Mouse (Mus musculus): ENCODE data around the gene Tollip. TPM values are rescaled to one million over a fixed set of nuclear protein-coding genes. Genes with fewer than 3 reads are reported as not detected.

The Tollip gene
- polyA plus RNA-seq, 1 experiment from 2014 or later: 18.7 TPM

DNA sequence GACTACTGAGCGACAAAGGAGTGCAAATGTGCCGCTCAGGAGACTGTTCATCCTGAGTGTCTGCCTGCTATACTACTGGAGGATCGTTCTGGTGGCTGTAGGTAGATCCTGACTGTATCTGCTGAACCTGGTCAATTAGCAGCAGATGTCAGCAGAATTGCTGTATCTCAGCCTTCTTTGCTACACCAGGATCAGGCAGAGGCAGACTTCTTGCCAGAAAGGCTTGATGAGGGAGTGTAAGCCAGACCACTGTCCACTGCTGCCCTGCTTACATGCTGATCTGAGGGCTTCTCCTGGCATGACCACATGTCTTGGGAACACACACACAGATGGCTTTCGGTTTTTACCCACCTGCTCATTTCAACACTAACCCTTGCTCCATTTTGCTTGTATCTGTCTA, 33.5 kb upstream of the Tollip start:
- DNase-seq: no peak
- no peak for ATAC-seq
- Histone ChIP-seq H3K9me3 (ENCODE audit: low read length) (no peaks in the 10 kb centered on the region), H3K4me2 (ENCODE audit: low read depth, low read length) (no peak overlapping the region), H3K4me1 (ENCODE audit: insufficient read depth) (peaks cover 10% of the 10 kb centered on the region), H3K27me3 (ENCODE audit: insufficient read depth, low read length) (peaks cover 54% of the 10 kb centered on the region), H3K9ac (replicated peaks) (no peak overlapping the region), H3K36me3 (replicated peaks; ENCODE audit: insufficient read depth, low read length) (no peaks in the 10 kb centered on the region), H3K27ac (ENCODE audit: low read depth) (no peak overlapping the region), H3K4me3 (ENCODE audit: low read depth, low read length) (no peak overlapping the region)
- WGBS (ENCODE audit: insufficient replicate concordance): 85% methylated on average over 4 of the region's 4 CpGs
- TF ChIP-seq EP300 (IDR thresholded peaks at IDR 0.05; ENCODE audit: low read depth) (no peak), CTCF (IDR thresholded peaks at IDR 0.05; ENCODE audit: low read depth) (no peak)

DNA sequence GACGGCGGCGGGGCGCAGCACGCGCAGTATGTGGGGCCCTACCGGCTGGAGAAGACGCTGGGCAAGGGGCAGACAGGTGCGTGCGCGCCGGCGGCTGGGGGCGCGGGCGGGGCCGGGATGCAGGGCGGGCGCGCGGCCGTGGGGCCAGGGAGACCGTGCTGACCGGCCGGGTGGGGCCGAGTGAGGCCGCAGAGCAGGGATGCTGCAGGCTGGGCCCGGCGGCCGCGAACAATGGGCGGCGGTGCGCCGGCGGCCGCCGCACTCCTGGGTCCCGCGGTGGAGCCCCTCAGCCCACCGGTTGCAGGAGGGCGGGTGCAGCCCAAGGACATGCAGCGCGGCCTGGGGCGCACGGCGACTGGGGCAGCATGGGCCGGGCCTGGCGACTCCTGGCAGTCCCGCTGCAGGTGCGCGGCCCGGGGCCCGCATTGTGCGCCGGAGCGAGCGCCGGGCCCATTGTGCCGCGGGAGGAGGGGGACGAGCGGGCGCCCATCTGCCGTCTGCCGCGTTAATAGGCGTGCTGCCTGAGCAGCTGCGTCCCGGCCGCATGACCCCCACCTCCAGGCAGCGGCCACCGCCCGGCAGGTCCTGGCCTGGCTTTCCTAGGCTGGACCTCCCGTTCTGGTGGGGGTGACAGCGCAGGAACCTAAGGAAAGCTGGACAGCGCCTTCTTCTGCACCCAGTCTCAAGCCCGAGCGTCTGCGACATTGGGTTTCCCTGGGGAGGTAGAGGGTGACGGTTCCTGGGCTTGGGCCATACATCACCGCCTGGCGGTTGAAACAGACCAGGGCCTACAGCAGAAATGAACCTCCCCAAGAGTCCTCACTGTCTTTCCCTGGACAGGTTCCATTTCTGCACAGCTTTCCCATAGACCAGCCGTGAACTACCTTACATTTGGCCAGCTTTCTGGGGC, 32.1 kb upstream of the Tollip start:
- peaks cover 57% of the 10 kb centered on the region for H3K27me3 ChIP-seq (ENCODE audit: insufficient read depth, low read length)
- WGBS (ENCODE audit: insufficient replicate concordance): 3% methylated on average over 39 of the region's 84 CpGs
- peak overlapping the region; percentile 69 for H3K4me2 ChIP-seq (ENCODE audit: low read depth, low read length)
- H3K9me3 ChIP-seq (ENCODE audit: low read length): no peaks in the 10 kb centered on the region
- H3K4me3 ChIP-seq (ENCODE audit: low read depth, low read length): peak overlapping the region; percentile 36; the same call in 1 of the 2 replicates
- H3K27ac ChIP-seq (ENCODE audit: low read depth): no peak overlapping the region
- no peak for TF ChIP-seq CTCF (IDR thresholded peaks at IDR 0.05; ENCODE audit: low read depth)
- TF ChIP-seq EP300 (IDR thresholded peaks at IDR 0.05; ENCODE audit: low read depth): no peak
- no peak for DNase-seq
- H3K4me1 ChIP-seq (ENCODE audit: insufficient read depth): peaks cover 10% of the 10 kb centered on the region
- H3K9ac ChIP-seq (replicated peaks): no peak overlapping the region
- no peak for ATAC-seq
- H3K36me3 ChIP-seq (replicated peaks; ENCODE audit: insufficient read depth, low read length): no peaks in the 10 kb centered on the region

DNA sequence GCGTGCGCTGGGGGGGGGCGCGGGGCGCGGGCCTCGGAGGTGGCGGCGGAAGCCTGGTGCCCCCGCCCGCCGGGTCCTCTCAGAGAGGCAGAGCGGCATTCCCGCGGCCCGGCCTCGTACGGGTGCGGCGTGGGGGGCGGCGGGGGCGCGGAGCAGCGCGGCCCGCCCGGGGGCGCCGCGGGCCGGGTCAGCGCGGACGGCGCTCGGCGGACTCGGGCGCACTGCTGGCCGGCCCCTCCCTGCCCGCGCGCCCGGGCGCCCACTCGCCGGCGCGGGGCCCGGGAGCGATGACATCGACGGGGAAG, 31.4 kb upstream of the Tollip start:
- DNase-seq (no peak), ATAC-seq (peak; percentile 47)
- Histone ChIP-seq H3K27ac (ENCODE audit: low read depth) (no peak overlapping the region), H3K4me3 (ENCODE audit: low read depth, low read length) (peak overlapping the region; percentile 36), H3K36me3 (replicated peaks; ENCODE audit: insufficient read depth, low read length) (no peaks in the 10 kb centered on the region), H3K4me2 (ENCODE audit: low read depth, low read length) (peak overlapping the region; percentile 69), H3K9ac (replicated peaks) (no peak overlapping the region), H3K27me3 (ENCODE audit: insufficient read depth, low read length) (peaks cover 57% of the 10 kb centered on the region), H3K9me3 (ENCODE audit: low read length) (no peaks in the 10 kb centered on the region), H3K4me1 (ENCODE audit: insufficient read depth) (peaks cover 10% of the 10 kb centered on the region)
- 0% methylated on average over 12 of the region's 54 CpGs for WGBS (ENCODE audit: insufficient replicate concordance)
- TF ChIP-seq CTCF (IDR thresholded peaks at IDR 0.05; ENCODE audit: low read depth) (no peak), EP300 (IDR thresholded peaks at IDR 0.05; ENCODE audit: low read depth) (no peak)

DNA sequence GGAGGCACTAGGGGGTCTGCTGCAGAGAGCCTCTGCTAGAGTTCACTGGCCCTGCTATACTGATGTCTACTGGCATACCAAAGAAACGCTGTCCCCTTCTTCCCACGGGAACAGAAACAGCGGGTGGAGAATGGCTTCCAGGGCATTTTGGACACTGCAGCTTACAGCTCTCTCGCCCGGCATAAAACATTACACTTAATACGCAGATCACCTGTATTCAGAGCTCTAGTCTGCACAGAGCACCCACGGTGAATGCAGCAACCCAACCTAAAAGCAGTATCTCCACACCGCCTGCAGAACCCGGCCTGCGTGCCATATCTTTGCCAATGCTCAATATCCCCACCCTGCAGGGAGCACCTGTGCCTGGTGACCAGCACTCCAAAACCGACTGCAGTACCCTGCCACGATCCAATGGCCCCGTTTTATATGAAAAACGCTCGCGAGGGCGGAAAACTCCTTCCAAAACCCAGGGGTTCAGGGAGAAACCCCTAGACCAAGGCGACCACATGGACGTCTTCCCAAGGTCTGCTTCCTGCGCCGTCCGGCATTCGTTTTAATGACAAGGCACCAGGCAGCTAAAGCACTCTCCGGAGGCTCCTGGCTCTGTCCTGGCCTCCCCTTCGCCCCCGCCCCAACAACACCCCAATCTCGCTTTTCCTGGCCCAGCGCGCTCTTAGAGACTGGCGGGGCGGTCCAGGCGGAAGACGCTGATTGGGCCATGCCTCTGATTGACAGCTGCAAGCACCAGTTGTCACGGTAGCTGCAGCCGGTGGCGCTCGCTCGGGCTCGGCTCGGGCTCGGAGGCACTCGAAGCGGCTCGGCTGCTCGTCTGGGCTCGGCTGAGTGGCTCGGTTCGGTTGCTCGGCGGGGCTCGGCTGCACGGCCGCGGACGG, 30.8 kb upstream of the Tollip start, which contains the start of gene Brsk2:
Brsk2 (plus strand) TSS at position 846 of the 893 bp plus-strand sequence.
- WGBS (ENCODE audit: insufficient replicate concordance): 3% methylated on average over 55 of the region's 55 CpGs
- H3K9ac ChIP-seq (replicated peaks): peak within 1 kb of the TSS; percentile 26; the same call in 1 of the 2 replicates
- TF ChIP-seq CTCF (IDR thresholded peaks at IDR 0.05; ENCODE audit: low read depth) (no peak), EP300 (IDR thresholded peaks at IDR 0.05; ENCODE audit: low read depth) (no peak)
- peak within 1 kb of the TSS; percentile 69 for H3K4me2 ChIP-seq (ENCODE audit: low read depth, low read length)
- H3K9me3 ChIP-seq (ENCODE audit: low read length): no peaks in the 10 kb centered on the region
- peak; percentile 89 for DNase-seq
- H3K4me1 ChIP-seq (ENCODE audit: insufficient read depth): peaks cover 10% of the 10 kb centered on the region
- ATAC-seq: peak; percentile 98
- peak within 1 kb of the TSS; percentile 36 for H3K4me3 ChIP-seq (ENCODE audit: low read depth, low read length)
- H3K36me3 ChIP-seq (replicated peaks; ENCODE audit: insufficient read depth, low read length): no peaks in the 10 kb centered on the region
- peaks cover 57% of the 10 kb centered on the region for H3K27me3 ChIP-seq (ENCODE audit: insufficient read depth, low read length)
- H3K27ac ChIP-seq (ENCODE audit: low read depth): no peak within 1 kb of the TSS

DNA sequence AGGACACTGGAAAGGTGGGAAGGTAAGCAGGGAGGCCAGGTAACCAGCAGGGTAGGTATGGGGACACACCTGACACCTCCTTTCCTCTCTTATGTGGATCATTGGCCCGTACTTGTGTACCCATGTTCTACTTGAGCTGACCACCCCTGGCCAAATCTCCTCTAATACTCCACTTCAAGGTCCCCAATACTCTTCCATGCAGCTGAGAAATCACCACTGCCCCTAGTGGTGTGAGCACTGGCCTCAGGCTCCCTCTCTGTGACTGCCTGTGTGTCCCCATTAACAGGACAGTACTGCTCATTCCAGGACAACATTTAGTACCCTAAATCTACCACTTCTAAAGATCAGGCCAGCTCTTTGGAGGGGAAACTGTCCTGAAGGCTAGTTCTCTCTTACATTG, 29.7 kb upstream of the Tollip start:
- Histone ChIP-seq H3K9me3 (ENCODE audit: low read length) (no peaks in the 10 kb centered on the region), H3K4me2 (ENCODE audit: low read depth, low read length) (no peak overlapping the region), H3K4me3 (ENCODE audit: low read depth, low read length) (no peak overlapping the region), H3K27ac (ENCODE audit: low read depth) (no peak overlapping the region), H3K4me1 (ENCODE audit: insufficient read depth) (peaks cover 10% of the 10 kb centered on the region), H3K36me3 (replicated peaks; ENCODE audit: insufficient read depth, low read length) (no peaks in the 10 kb centered on the region), H3K9ac (replicated peaks) (no peak overlapping the region), H3K27me3 (ENCODE audit: insufficient read depth, low read length) (peaks cover 55% of the 10 kb centered on the region)
- peak; percentile 32 for TF ChIP-seq CTCF (IDR thresholded peaks at IDR 0.05; ENCODE audit: low read depth)
- no peak for TF ChIP-seq EP300 (IDR thresholded peaks at IDR 0.05; ENCODE audit: low read depth)
- ATAC-seq (no peak), DNase-seq (no peak)
- 64% methylated on average over 1 of the region's 1 CpGs for WGBS (ENCODE audit: insufficient replicate concordance)

DNA sequence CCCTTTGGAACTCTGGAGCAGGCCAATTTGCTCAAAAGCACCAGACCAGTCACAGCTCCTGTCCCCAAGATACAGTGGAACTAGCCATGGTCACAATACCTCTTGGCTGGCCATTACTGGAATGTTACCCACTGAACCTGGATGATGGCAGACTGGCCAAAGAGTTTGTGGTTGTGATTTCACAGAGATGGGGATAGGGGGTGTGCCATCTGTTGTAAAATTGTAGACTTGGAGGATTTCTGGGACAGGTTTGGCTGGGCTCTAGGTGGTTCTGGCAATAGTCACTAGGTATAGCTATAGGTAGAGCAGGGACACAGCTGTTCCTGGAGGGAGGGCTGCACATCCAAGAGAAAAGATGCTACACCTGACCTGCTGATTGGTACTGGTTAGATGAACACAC, 29.2 kb upstream of the Tollip start:
- Histone ChIP-seq H3K27ac (ENCODE audit: low read depth) (no peak overlapping the region), H3K4me1 (ENCODE audit: insufficient read depth) (peaks cover 10% of the 10 kb centered on the region), H3K9ac (replicated peaks) (no peak overlapping the region), H3K36me3 (replicated peaks; ENCODE audit: insufficient read depth, low read length) (no peaks in the 10 kb centered on the region), H3K27me3 (ENCODE audit: insufficient read depth, low read length) (peaks cover 50% of the 10 kb centered on the region), H3K9me3 (ENCODE audit: low read length) (no peaks in the 10 kb centered on the region), H3K4me3 (ENCODE audit: low read depth, low read length) (no peak overlapping the region), H3K4me2 (ENCODE audit: low read depth, low read length) (no peak overlapping the region)
- DNase-seq (no peak), ATAC-seq (no peak)
- TF ChIP-seq CTCF (IDR thresholded peaks at IDR 0.05; ENCODE audit: low read depth) (no peak), EP300 (IDR thresholded peaks at IDR 0.05; ENCODE audit: low read depth) (no peak)

All from liver, postnatal 0 days (tissue).